Mouse (Mus musculus) heart, postnatal 0 days (tissue): ENCODE measurements around the gene Ces5a. TPM values are rescaled to one million over a fixed set of nuclear protein-coding genes. Genes with fewer than 3 reads are reported as not detected.

Experiments
- ATAC-seq: fragments of 200-750 bp; cut with Nextera tagmentation; 2 replicates; pipeline ENCODE4 v1.8.0; 2017; ENCODE audit warnings: low read depth, moderate number of reproducible peaks, moderate library complexity; ENCODE audit not compliant: insufficient read depth
- DNase-seq: peaks from one replicate; pipeline ENCODE4 v3.0.0-alpha.2; 2016; ENCODE audit warnings: low spot score
- H3K27ac ChIP-seq: fragments of 300-500 bp; sonication (generic); 2 replicates; pipeline ENCODE4 v1.5.1; 2014; ENCODE audit warnings: low read depth, mild to moderate bottlenecking
- H3K27me3 ChIP-seq: fragments of 300-500 bp; sonication (generic); 2 replicates; pipeline ENCODE4 v1.6.1; 2014; ENCODE audit warnings: low read length, mixed read lengths; ENCODE audit not compliant: control insufficient read depth, insufficient read depth
- H3K36me3 ChIP-seq: fragments of 300-500 bp; sonication (generic); replicated peaks from 2 replicates; pipeline ENCODE4 v1.6.1; 2014; ENCODE audit warnings: low read length, mixed read lengths; ENCODE audit not compliant: control insufficient read depth, insufficient read depth
- H3K4me1 ChIP-seq: fragments of 300-500 bp; sonication (generic); 2 replicates; pipeline ENCODE4 v1.6.1; 2014; ENCODE audit warnings: antibody characterized with exemption; ENCODE audit not compliant: control insufficient read depth, insufficient read depth
- H3K4me2 ChIP-seq: fragments of 300-500 bp; sonication (generic); 2 replicates; pipeline ENCODE4 v1.6.1; 2014; ENCODE audit warnings: low read depth, mild to moderate bottlenecking, low read length, moderate library complexity
- H3K4me3 ChIP-seq: fragments of 300-500 bp; sonication (generic); 2 replicates; pipeline ENCODE4 v1.5.1; 2014; ENCODE audit warnings: low read depth, low read length
- H3K9ac ChIP-seq: fragments of 300-500 bp; sonication (generic); replicated peaks from 2 replicates; pipeline ENCODE4 v1.6.1; 2014; ENCODE audit warnings: low read depth, low read length, mixed read lengths
- H3K9me3 ChIP-seq: fragments of 300-500 bp; sonication (generic); replicated peaks from 2 replicates; pipeline ENCODE4 v1.6.1; 2016; ENCODE audit warnings: low read length; ENCODE audit not compliant: control insufficient read depth
- CTCF ChIP-seq: IDR thresholded peaks from 2 replicates; pipeline ENCODE4 v1.5.1; 2016; ENCODE audit warnings: antibody characterized with exemption, control low read depth, low read depth
- EP300 ChIP-seq: IDR thresholded peaks from 2 replicates; pipeline ENCODE4 v1.6.1; 2016; ENCODE audit warnings: antibody characterized with exemption, low read depth
- WGBS: fragments of 180-500 bp; shearing (Covaris S2); extraction: QIAGEN DNeasy Blood & Tissue Kit; methylation state at CpG from one replicate; pipeline ENCODE4 v1.1.7; 2014; 5-methylcytosine and 5-hydroxymethylcytosine counted together
- polyA plus RNA-seq: library from polyadenylated mRNA; unstranded; fragments of >200 nt; fragmentation: Nextera tagmentation; extraction: Ambion mirVana; gene quantifications from 2 replicates; pipeline ENCODE4 v1.2.1, GENCODE M21; 2015
- total RNA-seq: library from RNA; depleted of rRNA; stranded (reverse); fragments of >200 nt; gene quantifications from 2 replicates; pipeline ENCODE4 v1.2.3, GENCODE M21; 2014; ENCODE audit warnings: low replicate concordance; rRNA removed

Ces5a gene
- total RNA-seq (not detected in 2 replicates), polyA plus RNA-seq (0.07 and 0.34 TPM in 2 replicates)

GRCm38 (mm10) chr8:93535730-93536129, at the start of gene Ces5a:
TSS of gene Ces5a (minus strand) at chr8:93535830.
- no peaks in the 10 kb centered on the region for H3K27me3 ChIP-seq
- ATAC-seq (no peak), DNase-seq (no peak)
- 85% methylated on average over 5 of the region's 5 CpGs for WGBS
- no peaks in the 10 kb centered on the region for H3K4me1 ChIP-seq
- no peaks in the 10 kb centered on the region for H3K9me3 ChIP-seq
- TF ChIP-seq EP300 (no peak), CTCF (no peak)
- no peaks in the 10 kb centered on the region for H3K36me3 ChIP-seq
- H3K27ac ChIP-seq, result no peak within 1 kb of the TSS
- no peak within 1 kb of the TSS for H3K9ac ChIP-seq
- H3K4me3 ChIP-seq, result no peak within 1 kb of the TSS
- H3K4me2 ChIP-seq, result no peak within 1 kb of the TSS

DNA sequence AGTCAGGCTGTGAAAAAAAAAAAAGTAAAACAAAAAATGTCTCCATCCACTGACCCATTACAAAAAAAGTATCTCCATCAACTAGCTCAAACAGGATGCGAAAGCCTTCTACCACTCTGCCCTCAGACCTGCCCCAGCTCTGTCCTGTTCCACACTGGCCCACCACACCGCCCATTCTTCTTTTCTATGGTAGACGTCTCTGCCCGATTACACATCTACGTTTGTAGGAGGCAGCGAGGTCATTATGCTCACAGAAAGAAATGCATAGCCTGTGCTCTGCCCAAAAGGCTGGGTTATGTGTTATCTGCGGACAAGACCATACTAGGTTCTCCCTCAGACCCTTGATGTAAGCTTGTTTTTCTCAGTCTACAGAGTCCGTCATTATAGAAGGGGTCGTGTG, 37.2 kb upstream of the Ces5a start:
- Histone ChIP-seq H3K4me2 (no peak overlapping the region), H3K4me3 (no peak overlapping the region), H3K9ac (no peak overlapping the region), H3K4me1 (peaks cover 27% of the 10 kb centered on the region), H3K36me3 (no peaks in the 10 kb centered on the region), H3K27ac (no peak overlapping the region), H3K27me3 (no peaks in the 10 kb centered on the region), H3K9me3 (peaks cover 8% of the 10 kb centered on the region; the same call in 1 of the 2 replicates)
- no peak for DNase-seq
- TF ChIP-seq CTCF (no peak), EP300 (no peak)
- ATAC-seq, result no peak
- 87% methylated on average over 9 of the region's 9 CpGs for WGBS

DNA sequence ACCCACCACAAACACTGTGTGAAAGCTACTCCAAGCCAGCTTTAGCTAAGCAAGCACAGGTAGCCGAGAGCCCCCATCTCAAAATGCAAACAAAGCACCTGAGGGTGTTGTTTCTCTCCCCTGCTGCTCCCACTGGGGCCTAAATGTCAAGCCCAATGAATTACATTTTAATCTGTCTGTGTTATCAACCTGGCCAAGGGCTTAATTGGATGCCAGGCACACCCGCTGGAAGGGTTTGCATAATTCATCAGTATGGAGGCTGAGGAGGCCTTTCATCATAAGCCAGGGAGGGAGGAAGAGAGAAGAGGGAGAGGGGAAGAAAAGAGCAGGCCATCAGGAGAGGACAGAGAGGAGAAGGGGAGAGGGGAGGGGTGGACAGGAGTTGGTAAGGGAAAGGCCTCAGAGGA, 36.5 kb upstream of the Ces5a start:
- Histone ChIP-seq H3K9me3 (peaks cover 9% of the 10 kb centered on the region; the same call in 1 of the 2 replicates), H3K4me1 (peaks cover 27% of the 10 kb centered on the region), H3K27me3 (no peaks in the 10 kb centered on the region), H3K27ac (peak overlapping the region; percentile 94), H3K4me3 (no peak overlapping the region), H3K36me3 (no peaks in the 10 kb centered on the region), H3K4me2 (no peak overlapping the region), H3K9ac (no peak overlapping the region)
- TF ChIP-seq EP300, result no peak
- no peak for TF ChIP-seq CTCF
- DNase-seq, result no peak
- ATAC-seq, result no peak
- 51% methylated on average over 2 of the region's 2 CpGs for WGBS

GRCm38 (mm10) chr8:93571369-93571985, 35.8 kb upstream of the Ces5a start:
- DNase-seq (peak; percentile 50), ATAC-seq (no peak)
- Histone ChIP-seq H3K4me3 (no peak overlapping the region), H3K27ac (peak overlapping the region; percentile 94), H3K4me2 (no peak overlapping the region), H3K9me3 (peaks cover 9% of the 10 kb centered on the region; the same call in 1 of the 2 replicates), H3K36me3 (no peaks in the 10 kb centered on the region), H3K4me1 (peaks cover 27% of the 10 kb centered on the region), H3K27me3 (no peaks in the 10 kb centered on the region), H3K9ac (no peak overlapping the region)
- 25% methylated on average over 9 of the region's 9 CpGs for WGBS
- TF ChIP-seq EP300, result 0 out of 2 replicates have a peak, but pooled peaks have one; percentile 47
- TF ChIP-seq CTCF, result no peak

DNA sequence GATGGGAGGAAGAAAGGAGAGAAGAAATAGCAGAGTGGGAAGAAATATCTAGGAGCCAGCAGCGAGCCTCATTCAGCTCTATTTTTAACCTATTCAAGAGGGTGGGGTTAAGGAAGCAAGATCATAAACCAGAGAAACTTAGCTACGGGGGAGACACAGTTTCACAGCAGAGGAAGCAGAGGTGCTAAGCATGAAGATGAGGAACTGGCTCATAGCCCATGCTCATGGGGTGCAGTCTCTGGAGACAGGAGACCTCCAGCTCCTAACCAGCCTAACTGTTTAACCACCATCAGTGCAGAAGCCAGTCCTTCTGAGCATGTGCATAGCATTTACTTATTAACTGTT, 34.5 kb upstream of the Ces5a start:
- H3K9ac ChIP-seq, result no peak overlapping the region
- peak overlapping the region; percentile 16; the same call in 1 of the 2 replicates for H3K4me3 ChIP-seq
- 2% methylated on average over 2 of the region's 2 CpGs for whole genome bisulfite sequencing
- no peaks in the 10 kb centered on the region for H3K27me3 ChIP-seq
- H3K27ac ChIP-seq, result peak overlapping the region; percentile 94
- peaks cover 27% of the 10 kb centered on the region for H3K4me1 ChIP-seq
- TF ChIP-seq EP300 (no peak), CTCF (no peak)
- ATAC-seq (peak; percentile 35), DNase-seq (peak; percentile 68)
- no peaks in the 10 kb centered on the region for H3K36me3 ChIP-seq
- peaks cover 9% of the 10 kb centered on the region; the same call in 1 of the 2 replicates for H3K9me3 ChIP-seq
- H3K4me2 ChIP-seq, result peak overlapping the region; percentile 36
